Mouse (Mus musculus) liver, embryonic 11.5 days (tissue): ENCODE measurements at regions not wholly inside any gene's neighbourhood (a gene's known extent, or its start where the extent isn't known, plus 50 kb on each side); places are given as distances from the start of the nearest gene placed in this dataset.

ENCODE experiments used
- ATAC-seq: fragments of 200-750 bp; cut with Nextera tagmentation; replicated peaks from 2 replicates; pipeline ENCODE4 v1.8.0; 2017; ENCODE audit warnings: moderate number of reproducible peaks, mild to moderate bottlenecking, moderate TSS enrichment, moderate library complexity; ENCODE audit not compliant: low FRiP score
- DNase-seq: peaks from one replicate; pipeline ENCODE4 v3.0.0-alpha.2; 2017; ENCODE audit warnings: low spot score
- H3K27ac ChIP-seq: fragments of 300-500 bp; sonication (generic); 2 replicates; pipeline ENCODE4 v1.5.1; 2014; ENCODE audit warnings: mild to moderate bottlenecking, low read depth, low read length, control low read depth
- H3K27me3 ChIP-seq: fragments of 300-500 bp; sonication (generic); replicated peaks from 2 replicates; pipeline ENCODE4 v1.6.1; 2014; ENCODE audit warnings: low read length, mixed read lengths; ENCODE audit not compliant: control insufficient read depth, insufficient read depth
- H3K36me3 ChIP-seq: fragments of 300-500 bp; sonication (generic); 2 replicates; pipeline ENCODE4 v1.6.1; 2014; ENCODE audit warnings: mild to moderate bottlenecking, low read length, moderate library complexity, mixed read lengths; ENCODE audit not compliant: control insufficient read depth, insufficient read depth
- H3K4me1 ChIP-seq: fragments of 300-500 bp; sonication (generic); replicated peaks from 2 replicates; pipeline ENCODE4 v1.6.1; 2014; ENCODE audit warnings: low read length, mixed read lengths; ENCODE audit not compliant: control insufficient read depth, insufficient read depth
- H3K4me2 ChIP-seq: fragments of 300-500 bp; sonication (generic); 2 replicates; pipeline ENCODE4 v1.6.1; 2014; ENCODE audit warnings: mild to moderate bottlenecking, control low read depth, moderate library complexity
- H3K4me3 ChIP-seq: fragments of 300-500 bp; sonication (generic); 2 replicates; pipeline ENCODE4 v1.5.1; 2014; ENCODE audit warnings: low read depth, low read length, control low read depth
- H3K9ac ChIP-seq: fragments of 300-500 bp; sonication (generic); 2 replicates; pipeline ENCODE4 v1.6.1; 2014; ENCODE audit warnings: low read depth, low read length, control low read depth
- H3K9me3 ChIP-seq: fragments of 300-500 bp; sonication (generic); 2 replicates; pipeline ENCODE4 v1.6.1; 2016; ENCODE audit warnings: low read length, inconsistent platforms, mixed read lengths; ENCODE audit not compliant: control insufficient read depth
- WGBS: fragments of 180-500 bp; shearing (Covaris S2); extraction: QIAGEN DNeasy Blood & Tissue Kit; methylation state at CpG from one replicate; pipeline ENCODE4 v1.1.7; 2014; 5-methylcytosine and 5-hydroxymethylcytosine counted together

- ATAC-seq (peak; percentile 99), DNase-seq (peak; percentile 94)
- Histone ChIP-seq H3K36me3 (no peaks in the 10 kb centered on the region), H3K4me2 (peak overlapping the region; percentile 97), H3K9me3 (no peaks in the 10 kb centered on the region), H3K4me1 (peaks cover 6% of the 10 kb centered on the region; the same call in 1 of the 2 replicates), H3K4me3 (peak overlapping the region; percentile 79), H3K27ac (peak overlapping the region; percentile 82), H3K27me3 (no peaks in the 10 kb centered on the region), H3K9ac (peak overlapping the region; percentile 80)
- WGBS: under 1% methylated on average over 69 of the region's 80 CpGs
Observed at GRCm38 (mm10) chr1:23255925-23256629, 141.5 kb downstream of the Ogfrl1 start.

GRCm38 (mm10) chr1:23254235-23254634 lies 143.3 kb downstream of the Ogfrl1 start:
- H3K36me3 ChIP-seq: no peaks in the 10 kb centered on the region
- 79% methylated on average over 8 of the region's 8 CpGs for WGBS
- ATAC-seq (no peak), DNase-seq (no peak)
- H3K4me2 ChIP-seq: no peak overlapping the region
- H3K27me3 ChIP-seq: no peaks in the 10 kb centered on the region
- peaks cover 6% of the 10 kb centered on the region; the same call in 1 of the 2 replicates for H3K4me1 ChIP-seq
- no peak overlapping the region for H3K27ac ChIP-seq
- H3K9ac ChIP-seq: no peak overlapping the region
- no peaks in the 10 kb centered on the region for H3K9me3 ChIP-seq
- H3K4me3 ChIP-seq: no peak overlapping the region

GRCm38 (mm10) chr1:23231522-23231921 lies 129.5 kb upstream of the 4933415F23Rik start:
- H3K4me2 ChIP-seq: no peak overlapping the region
- H3K9me3 ChIP-seq: no peaks in the 10 kb centered on the region
- H3K9ac ChIP-seq: no peak overlapping the region
- ATAC-seq (no peak), DNase-seq (no peak)
- no peaks in the 10 kb centered on the region for H3K36me3 ChIP-seq
- H3K27me3 ChIP-seq: no peaks in the 10 kb centered on the region
- no peak overlapping the region for H3K4me3 ChIP-seq
- WGBS: 55% methylated on average over 1 of the region's 1 CpGs
- H3K4me1 ChIP-seq: no peaks in the 10 kb centered on the region
- no peak overlapping the region for H3K27ac ChIP-seq

GRCm38 (mm10) chr1:23228478-23228877 lies 126.4 kb upstream of the 4933415F23Rik start:
- H3K27me3 ChIP-seq: no peaks in the 10 kb centered on the region
- H3K9me3 ChIP-seq: no peaks in the 10 kb centered on the region
- no peak overlapping the region for H3K9ac ChIP-seq
- ATAC-seq (no peak), DNase-seq (no peak)
- no peak overlapping the region for H3K4me3 ChIP-seq
- H3K27ac ChIP-seq: no peak overlapping the region
- no peaks in the 10 kb centered on the region for H3K36me3 ChIP-seq
- no peak overlapping the region for H3K4me2 ChIP-seq
- no peaks in the 10 kb centered on the region for H3K4me1 ChIP-seq
- 80% methylated on average over 6 of the region's 6 CpGs for WGBS

GRCm38 (mm10) chr1:23214462-23215158 lies 112.6 kb upstream of the 4933415F23Rik start:
- H3K4me3 ChIP-seq: no peak overlapping the region
- H3K36me3 ChIP-seq: no peaks in the 10 kb centered on the region
- H3K27ac ChIP-seq: no peak overlapping the region
- ATAC-seq (no peak), DNase-seq (no peak)
- H3K27me3 ChIP-seq: no peaks in the 10 kb centered on the region
- WGBS: 82% methylated on average over 13 of the region's 13 CpGs
- no peak overlapping the region for H3K9ac ChIP-seq
- no peaks in the 10 kb centered on the region for H3K9me3 ChIP-seq
- H3K4me2 ChIP-seq: no peak overlapping the region
- no peaks in the 10 kb centered on the region for H3K4me1 ChIP-seq

GRCm38 (mm10) chr1:23207843-23208242 lies 105.8 kb upstream of the 4933415F23Rik start:
- H3K4me1 ChIP-seq: no peaks in the 10 kb centered on the region
- H3K9me3 ChIP-seq: no peaks in the 10 kb centered on the region
- H3K36me3 ChIP-seq: no peaks in the 10 kb centered on the region
- 72% methylated on average over 1 of the region's 1 CpGs for WGBS
- H3K27ac ChIP-seq: no peak overlapping the region
- H3K4me3 ChIP-seq: no peak overlapping the region
- ATAC-seq: no peak
- no peaks in the 10 kb centered on the region for H3K27me3 ChIP-seq
- no peak overlapping the region for H3K9ac ChIP-seq
- no peak for DNase-seq
- no peak overlapping the region for H3K4me2 ChIP-seq

GRCm38 (mm10) chr1:23207024-23207423 lies 105.0 kb upstream of the 4933415F23Rik start:
- H3K4me1 ChIP-seq: no peaks in the 10 kb centered on the region
- H3K9ac ChIP-seq: no peak overlapping the region
- H3K27ac ChIP-seq: no peak overlapping the region
- WGBS: 72% methylated on average over 4 of the region's 4 CpGs
- H3K27me3 ChIP-seq: no peaks in the 10 kb centered on the region
- ATAC-seq: no peak
- no peak for DNase-seq
- no peak overlapping the region for H3K4me2 ChIP-seq
- H3K36me3 ChIP-seq: no peaks in the 10 kb centered on the region
- H3K9me3 ChIP-seq: no peaks in the 10 kb centered on the region
- H3K4me3 ChIP-seq: no peak overlapping the region

- Histone ChIP-seq H3K4me1 (no peaks in the 10 kb centered on the region), H3K27ac (no peak overlapping the region), H3K27me3 (no peaks in the 10 kb centered on the region), H3K9ac (no peak overlapping the region), H3K4me3 (no peak overlapping the region), H3K9me3 (no peaks in the 10 kb centered on the region), H3K4me2 (no peak overlapping the region), H3K36me3 (no peaks in the 10 kb centered on the region)
- 55% methylated on average over 5 of the region's 5 CpGs for WGBS
- DNase-seq: no peak
- ATAC-seq: no peak
Observed at GRCm38 (mm10) chr1:23202511-23203435, 100.7 kb upstream of the 4933415F23Rik start.
